Mouse (Mus musculus): ENCODE data around the gene Pdzrn4. TPM values are rescaled to one million over a fixed set of nuclear protein-coding genes. Genes with fewer than 3 reads are reported as not detected.

Pdzrn4 gene
- polyA plus RNA-seq, 1 experiment = 0.18 TPM

DNA sequence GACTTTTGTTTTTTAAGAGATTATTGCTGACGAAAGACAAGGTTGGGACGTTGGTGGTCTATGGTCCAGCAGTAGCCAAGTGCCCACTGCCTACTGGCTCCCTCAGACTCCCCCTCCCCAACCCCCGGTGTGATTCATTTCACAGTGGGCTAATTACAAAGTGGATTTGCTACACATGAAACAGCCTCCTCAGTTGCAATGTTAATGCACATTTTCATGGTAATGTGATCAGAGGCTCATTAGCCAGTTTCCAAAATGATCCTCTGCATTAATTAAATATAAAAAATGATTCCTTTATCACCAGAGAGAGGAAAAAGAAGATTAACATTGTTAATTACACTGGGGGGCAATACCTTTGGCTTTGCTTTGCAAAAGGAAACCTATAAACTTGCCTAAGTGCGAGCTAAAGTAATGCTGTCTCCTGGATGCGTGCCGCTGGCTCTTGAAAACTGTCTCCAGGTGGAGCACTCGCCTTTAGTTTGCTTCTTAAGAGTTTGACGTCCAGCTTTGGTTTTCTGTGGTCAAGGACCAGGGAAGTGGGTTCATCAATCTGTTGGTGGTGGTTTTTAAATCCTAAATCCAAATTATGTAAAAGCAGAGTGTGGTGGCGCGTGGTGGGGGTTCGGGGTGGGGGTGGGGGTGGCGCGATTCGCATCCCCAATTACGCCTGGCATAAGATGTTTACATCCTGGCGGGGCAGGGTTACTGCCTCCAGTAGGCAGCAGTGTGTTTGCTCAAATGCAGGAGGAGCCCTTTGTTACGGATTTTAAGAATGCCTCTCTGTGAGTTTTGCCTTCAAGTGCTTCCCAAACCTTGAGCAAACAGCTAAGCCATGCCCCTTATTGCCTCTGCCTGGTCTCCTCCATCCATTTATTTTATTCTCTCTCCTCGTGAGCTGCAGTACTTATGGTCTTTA lies 202.0 kb downstream of the Pdzrn4 start:
- no peak overlapping the region for H3K4me3 ChIP-seq (replicated peaks; ENCODE audit: extremely low read depth, low read depth, low read length)
- TF ChIP-seq POLR2A (IDR thresholded peaks at IDR 0.05; ENCODE audit: borderline replicate concordance, extremely low read depth, low read depth, low read length) (no peak), CTCF (IDR thresholded peaks at IDR 0.05; ENCODE audit: insufficient read depth, low read length) (no peak)
- no peaks in the 10 kb centered on the region; the same call in 1 of the 2 replicates for H3K4me1 ChIP-seq (ENCODE audit: control insufficient read depth, insufficient read depth, low read length)
- WGBS = 6% methylated on average over 18 of the region's 18 CpGs
- no peak for DNase-seq

GRCm38 (mm10) chr15:92599381-92599780 lies 202.7 kb downstream of the Pdzrn4 start:
- H3K4me3 ChIP-seq (replicated peaks; ENCODE audit: extremely low read depth, low read depth, low read length) = no peak overlapping the region
- no peak for DNase-seq
- WGBS = 5% methylated on average over 7 of the region's 7 CpGs
- H3K4me1 ChIP-seq (ENCODE audit: control insufficient read depth, insufficient read depth, low read length) = no peaks in the 10 kb centered on the region; the same call in 1 of the 2 replicates
- no peak for TF ChIP-seq POLR2A (IDR thresholded peaks at IDR 0.05; ENCODE audit: borderline replicate concordance, extremely low read depth, low read depth, low read length)
- TF ChIP-seq CTCF (IDR thresholded peaks at IDR 0.05; ENCODE audit: insufficient read depth, low read length) = no peak

- WGBS = 71% methylated on average over 3 of the region's 3 CpGs
- no peak for DNase-seq
Measured at GRCm38 (mm10) chr15:92610866-92611265, 214.2 kb downstream of the Pdzrn4 start.

GRCm38 (mm10) chr15:92612386-92612785 lies 215.7 kb downstream of the Pdzrn4 start:
- TF ChIP-seq POLR2A (IDR thresholded peaks at IDR 0.05; ENCODE audit: borderline replicate concordance, extremely low read depth, low read depth, low read length) (no peak), CTCF (IDR thresholded peaks at IDR 0.05; ENCODE audit: insufficient read depth, low read length) (no peak)
- Histone ChIP-seq H3K4me3 (replicated peaks; ENCODE audit: extremely low read depth, low read depth, low read length) (no peak overlapping the region), H3K4me1 (ENCODE audit: control insufficient read depth, insufficient read depth, low read length) (no peaks in the 10 kb centered on the region)
- WGBS = 76% methylated on average over 1 of the region's 1 CpGs
- DNase-seq = no peak

More at GRCm38 (mm10) chr15:92610866-92611265, 214.2 kb downstream of the Pdzrn4 start:
- Histone ChIP-seq H3K4me3 (replicated peaks; ENCODE audit: extremely low read depth, low read depth, low read length) (no peak overlapping the region), H3K4me1 (ENCODE audit: control insufficient read depth, insufficient read depth, low read length) (no peaks in the 10 kb centered on the region)
- TF ChIP-seq CTCF (IDR thresholded peaks at IDR 0.05; ENCODE audit: insufficient read depth, low read length) (no peak), POLR2A (IDR thresholded peaks at IDR 0.05; ENCODE audit: borderline replicate concordance, extremely low read depth, low read depth, low read length) (no peak)

DNA sequence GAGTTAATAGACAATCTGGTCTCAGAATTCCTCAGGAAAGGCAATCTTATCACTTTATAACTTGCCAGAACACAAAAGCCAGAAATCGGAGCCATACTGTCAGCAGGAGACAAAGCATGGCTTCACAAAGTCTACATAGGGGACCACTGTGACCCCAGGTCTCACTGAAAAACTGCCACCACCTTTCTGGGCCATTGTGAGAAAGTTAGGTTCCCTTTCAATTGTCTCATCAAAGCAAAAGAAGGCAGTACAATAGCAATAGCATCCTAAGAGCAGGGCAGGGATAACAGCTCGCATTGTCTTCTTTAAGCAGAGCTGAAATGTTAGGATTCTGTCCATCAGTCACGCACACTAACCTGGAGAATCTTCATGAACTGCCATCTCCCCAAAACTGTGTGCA lies 216.5 kb downstream of the Pdzrn4 start:
- no peak overlapping the region for H3K4me3 ChIP-seq (replicated peaks; ENCODE audit: extremely low read depth, low read depth, low read length)
- TF ChIP-seq POLR2A (IDR thresholded peaks at IDR 0.05; ENCODE audit: borderline replicate concordance, extremely low read depth, low read depth, low read length) (no peak), CTCF (IDR thresholded peaks at IDR 0.05; ENCODE audit: insufficient read depth, low read length) (no peak)
- no peak for DNase-seq
- WGBS = 88% methylated on average over 3 of the region's 3 CpGs
- H3K4me1 ChIP-seq (ENCODE audit: control insufficient read depth, insufficient read depth, low read length) = no peaks in the 10 kb centered on the region

- Histone ChIP-seq H3K4me1 (ENCODE audit: control insufficient read depth, insufficient read depth, low read length) (no peaks in the 10 kb centered on the region), H3K4me3 (replicated peaks; ENCODE audit: extremely low read depth, low read depth, low read length) (no peak overlapping the region)
- WGBS = 73% methylated on average over 9 of the region's 9 CpGs
- TF ChIP-seq POLR2A (IDR thresholded peaks at IDR 0.05; ENCODE audit: borderline replicate concordance, extremely low read depth, low read depth, low read length) (no peak), CTCF (IDR thresholded peaks at IDR 0.05; ENCODE audit: insufficient read depth, low read length) (no peak)
- no peak for DNase-seq
Measured at GRCm38 (mm10) chr15:92621731-92622234, 225.1 kb downstream of the Pdzrn4 start.

DNA sequence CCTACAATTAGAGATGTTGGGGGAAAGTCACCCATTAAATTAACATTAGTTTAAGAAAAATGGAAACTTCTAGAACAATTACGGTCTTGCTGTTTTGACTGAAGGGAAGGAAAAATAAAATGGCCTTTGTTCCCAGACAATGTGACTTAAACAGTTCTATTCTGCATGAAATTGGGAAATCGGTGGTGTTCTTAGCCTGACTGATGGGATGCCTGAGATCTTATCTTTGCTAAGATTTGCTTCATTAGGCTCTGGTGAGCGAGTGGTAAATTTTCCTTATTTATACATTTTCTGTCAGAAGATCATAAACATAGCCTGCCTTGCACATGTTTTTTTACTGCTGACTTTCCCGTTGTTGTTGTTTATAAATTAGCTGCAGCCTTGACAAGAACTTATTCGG lies 225.6 kb downstream of the Pdzrn4 start:
- Histone ChIP-seq H3K4me3 (replicated peaks; ENCODE audit: extremely low read depth, low read depth, low read length) (no peak overlapping the region), H3K4me1 (ENCODE audit: control insufficient read depth, insufficient read depth, low read length) (no peaks in the 10 kb centered on the region)
- TF ChIP-seq POLR2A (IDR thresholded peaks at IDR 0.05; ENCODE audit: borderline replicate concordance, extremely low read depth, low read depth, low read length) (no peak), CTCF (IDR thresholded peaks at IDR 0.05; ENCODE audit: insufficient read depth, low read length) (no peak)
- DNase-seq = no peak
- WGBS = 64% methylated on average over 5 of the region's 5 CpGs

- no peak overlapping the region for H3K4me3 ChIP-seq (replicated peaks; ENCODE audit: extremely low read depth, low read depth, low read length)
- no peaks in the 10 kb centered on the region for H3K4me1 ChIP-seq (ENCODE audit: control insufficient read depth, insufficient read depth, low read length)
- DNase-seq = no peak
- no peak for TF ChIP-seq CTCF (IDR thresholded peaks at IDR 0.05; ENCODE audit: insufficient read depth, low read length)
- TF ChIP-seq POLR2A (IDR thresholded peaks at IDR 0.05; ENCODE audit: borderline replicate concordance, extremely low read depth, low read depth, low read length) = no peak
- 10% methylated on average over 2 of the region's 2 CpGs for WGBS
Measured at GRCm38 (mm10) chr15:92629172-92629571, 232.5 kb downstream of the Pdzrn4 start.

DNA sequence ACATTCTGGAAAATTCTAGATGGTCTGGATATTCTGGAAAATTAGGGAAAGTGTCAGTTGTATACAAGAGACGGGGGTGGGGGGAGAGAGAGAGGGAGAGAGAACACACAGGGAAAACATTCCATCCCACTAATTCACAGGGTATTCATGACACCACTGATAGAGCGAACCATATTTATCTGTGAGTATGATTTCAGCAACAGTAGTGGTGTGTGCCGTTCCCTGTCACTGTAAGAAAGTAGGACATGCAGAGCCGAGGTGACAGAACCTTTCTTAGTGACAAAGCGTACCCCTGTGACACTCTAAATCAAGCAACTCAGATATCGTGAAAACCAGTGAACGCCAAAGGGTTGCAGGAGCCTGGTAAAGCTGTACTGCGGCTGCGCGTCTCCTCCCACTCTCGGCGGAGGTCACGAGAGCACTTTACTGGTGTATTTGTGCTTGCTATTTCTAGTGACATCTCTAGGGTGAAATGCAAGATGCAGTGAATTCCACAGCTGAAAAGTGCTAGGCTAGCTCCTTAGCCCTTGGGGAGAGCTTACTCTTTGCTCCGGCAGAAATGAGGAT lies 237.4 kb downstream of the Pdzrn4 start:
- H3K4me3 ChIP-seq (replicated peaks; ENCODE audit: extremely low read depth, low read depth, low read length) = no peak overlapping the region
- WGBS = 74% methylated on average over 14 of the region's 14 CpGs
- no peak for DNase-seq
- no peak for TF ChIP-seq POLR2A (IDR thresholded peaks at IDR 0.05; ENCODE audit: borderline replicate concordance, extremely low read depth, low read depth, low read length)
- TF ChIP-seq CTCF (IDR thresholded peaks at IDR 0.05; ENCODE audit: insufficient read depth, low read length) = no peak
- no peaks in the 10 kb centered on the region for H3K4me1 ChIP-seq (ENCODE audit: control insufficient read depth, insufficient read depth, low read length)
